In genomic region chr3:122476656-122477055, GRCm38 (mm10) we compare ENCODE assay signal across 19 mouse cellular contexts.
A peak's percentile ranks its signal among the peaks of the same experiment; 100 is the strongest.
DNase-seq lines count a peak whose midpoint lies in the region; ATAC-seq and TF ChIP-seq lines count a peak whose summit lies in the region.
"Had no signal": no experiment of that assay in that cellular context is flagged by ENCODE, and none has a peak within 500 bp of the region (broad histone marks: within the 10 kb centered on the region; RNA-seq: fewer than 3 reads in every experiment).

No protein-coding gene starts in this region.

- H3K27me3 ChIP-seq in hindbrain, embryonic 10.5 days (ENCODE audit: insufficient read depth, poor library complexity, severe bottlenecking): no peaks in the 10 kb centered on the region
- no peaks in the 10 kb centered on the region for H3K27me3 ChIP-seq in hindbrain, embryonic 14.5 days (ENCODE audit: control insufficient read depth, insufficient read depth, low read length)
- no peaks in the 10 kb centered on the region for H3K27me3 ChIP-seq in forebrain, embryonic 11.5 days (ENCODE audit: control insufficient read depth, insufficient read depth, low read length)
- H3K27me3 ChIP-seq in hindbrain, embryonic 15.5 days: no peaks in the 10 kb centered on the region
- no peaks in the 10 kb centered on the region for H3K27me3 ChIP-seq in midbrain, postnatal 0 days (ENCODE audit: insufficient read depth, low read length)
- H3K27me3 ChIP-seq in heart, embryonic 11.5 days (ENCODE audit: control insufficient read depth, insufficient read depth, low read length): peaks cover 53% of the 10 kb centered on the region
- H3K27me3 ChIP-seq: embryonic facial prominence, embryonic 15.5 days had no signal

- DNase-seq in hindbrain, embryonic 10.5 days (ENCODE audit: low spot score): no peak
- DNase-seq in hindbrain, embryonic 14.5 days (ENCODE audit: low spot score): no peak
- no peak for DNase-seq in forebrain, embryonic 11.5 days (ENCODE audit: low spot score)
- DNase-seq in midbrain, postnatal 0 days (ENCODE audit: low spot score): peak; percentile 61
- DNase-seq in heart, adult 8-10 months (ENCODE audit: low spot score): no peak
- no peak for DNase-seq in spleen, postnatal 36 days (ENCODE audit: low spot score in 2 of 2)
- DNase-seq: B cell, adult 2 months; cerebellum, adult 8-10 months; heart, adult 2 months; heart, postnatal 36 days; kidney, adult 8-10 months; liver, postnatal 0 days; retina, postnatal 1 day; thymus, adult 2 months had no signal

- no peak overlapping the region; the same call in 1 of the 2 replicates for H3K4me2 ChIP-seq in hindbrain, embryonic 14.5 days (replicated peaks)
- no peak overlapping the region for H3K4me2 ChIP-seq in forebrain, embryonic 11.5 days (ENCODE audit: low read depth, low read length, severe bottlenecking)
- H3K4me2 ChIP-seq in hindbrain, embryonic 15.5 days: no peak overlapping the region
- no peak overlapping the region for H3K4me2 ChIP-seq in midbrain, postnatal 0 days (ENCODE audit: low read depth, low read length, poor library complexity, severe bottlenecking)
- H3K4me2 ChIP-seq in heart, embryonic 11.5 days: no peak overlapping the region
- H3K4me2 ChIP-seq: embryonic facial prominence, embryonic 15.5 days had no signal

- no peak for TF ChIP-seq CTCF in midbrain, postnatal 0 days (IDR thresholded peaks at IDR 0.05)

- H3K27ac ChIP-seq in hindbrain, embryonic 10.5 days: peak overlapping the region; percentile 35; the same call in 1 of the 2 replicates
- no peak overlapping the region for H3K27ac ChIP-seq in hindbrain, embryonic 14.5 days
- H3K27ac ChIP-seq in forebrain, embryonic 11.5 days (ENCODE audit: low read depth, low read length): peak overlapping the region; percentile 37; the same call in 1 of the 2 replicates
- peak overlapping the region; percentile 52; the same call in 1 of the 2 replicates for H3K27ac ChIP-seq in hindbrain, embryonic 15.5 days (replicated peaks)
- H3K27ac ChIP-seq in midbrain, postnatal 0 days (ENCODE audit: low read depth, low read length): peak overlapping the region; percentile 65
- H3K27ac ChIP-seq in heart, embryonic 11.5 days (ENCODE audit: low read depth, low read length): no peak overlapping the region
- H3K27ac ChIP-seq: embryonic facial prominence, embryonic 15.5 days; heart, adult 2 months; macrophage had no signal

- H3K4me1 ChIP-seq in hindbrain, embryonic 10.5 days (replicated peaks): peaks cover 78% of the 10 kb centered on the region
- H3K4me1 ChIP-seq in hindbrain, embryonic 14.5 days (replicated peaks; ENCODE audit: control insufficient read depth, insufficient read depth, low read length): peaks cover 48% of the 10 kb centered on the region
- peaks cover 31% of the 10 kb centered on the region for H3K4me1 ChIP-seq in forebrain, embryonic 11.5 days (replicated peaks; ENCODE audit: control insufficient read depth, insufficient read depth, low read length)
- peaks cover 61% of the 10 kb centered on the region for H3K4me1 ChIP-seq in hindbrain, embryonic 15.5 days (replicated peaks)
- peaks cover 33% of the 10 kb centered on the region for H3K4me1 ChIP-seq in midbrain, postnatal 0 days (ENCODE audit: insufficient read depth, low read length)
- H3K4me1 ChIP-seq in heart, embryonic 11.5 days (ENCODE audit: control insufficient read depth, insufficient read depth, low read length): peaks cover 15% of the 10 kb centered on the region; the same call in 1 of the 2 replicates

- no peak overlapping the region for H3K4me3 ChIP-seq in hindbrain, embryonic 10.5 days
- H3K4me3 ChIP-seq in hindbrain, embryonic 14.5 days (replicated peaks; ENCODE audit: low read length): no peak overlapping the region
- H3K4me3 ChIP-seq in forebrain, embryonic 11.5 days (ENCODE audit: low read depth, low read length): no peak overlapping the region
- H3K4me3 ChIP-seq in hindbrain, embryonic 15.5 days: no peak overlapping the region
- no peak overlapping the region for H3K4me3 ChIP-seq in midbrain, postnatal 0 days (ENCODE audit: low read depth, low read length)
- H3K4me3 ChIP-seq in heart, embryonic 11.5 days (ENCODE audit: low read depth, low read length): no peak overlapping the region
- H3K4me3 ChIP-seq: embryonic facial prominence, embryonic 15.5 days; heart, adult 2 months had no signal

- no peak overlapping the region; the same call in 1 of the 2 replicates for H3K9ac ChIP-seq in hindbrain, embryonic 14.5 days
- no peak overlapping the region for H3K9ac ChIP-seq in forebrain, embryonic 11.5 days (ENCODE audit: low read length)
- no peak overlapping the region for H3K9ac ChIP-seq in hindbrain, embryonic 15.5 days
- H3K9ac ChIP-seq in midbrain, postnatal 0 days (replicated peaks; ENCODE audit: low read length, poor library complexity, severe bottlenecking): no peak overlapping the region
- no peak overlapping the region for H3K9ac ChIP-seq in heart, embryonic 11.5 days (ENCODE audit: low read depth, low read length)
- H3K9ac ChIP-seq: embryonic facial prominence, embryonic 15.5 days; liver, postnatal 0 days had no signal

- WGBS in hindbrain, embryonic 10.5 days: 62% methylated on average over 3 of the region's 3 CpGs
- WGBS in hindbrain, embryonic 14.5 days: 51% methylated on average over 3 of the region's 3 CpGs
- 40% methylated on average over 3 of the region's 3 CpGs for WGBS in forebrain, embryonic 11.5 days
- 49% methylated on average over 3 of the region's 3 CpGs for WGBS in hindbrain, embryonic 15.5 days
- WGBS in midbrain, postnatal 0 days: 32% methylated on average over 3 of the region's 3 CpGs
- WGBS in heart, embryonic 11.5 days (ENCODE audit: insufficient replicate concordance): 70% methylated on average over 3 of the region's 3 CpGs

- no peak for ATAC-seq in hindbrain, embryonic 14.5 days (ENCODE audit: low FRiP score)
- ATAC-seq in forebrain, embryonic 11.5 days (replicated peaks; ENCODE audit: low FRiP score): peak; percentile 34; the same call in 1 of the 2 replicates
- ATAC-seq in hindbrain, embryonic 15.5 days (ENCODE audit: low FRiP score, low read depth): peak; percentile 32; the same call in 1 of the 2 replicates
- 0 out of 2 replicates have a peak, but pooled peaks have one; percentile 5 for ATAC-seq in midbrain, postnatal 0 days (ENCODE audit: low FRiP score)
- no peak for ATAC-seq in heart, embryonic 11.5 days (replicated peaks; ENCODE audit: insufficient number of reproducible peaks, low FRiP score, low TSS enrichment)
- ATAC-seq: liver, postnatal 0 days had no signal

- no peaks in the 10 kb centered on the region for H3K36me3 ChIP-seq in hindbrain, embryonic 10.5 days
- no peaks in the 10 kb centered on the region for H3K36me3 ChIP-seq in hindbrain, embryonic 14.5 days (replicated peaks; ENCODE audit: control insufficient read depth, insufficient read depth)
- no peaks in the 10 kb centered on the region for H3K36me3 ChIP-seq in forebrain, embryonic 11.5 days (ENCODE audit: control insufficient read depth, insufficient read depth, low read length)
- no peaks in the 10 kb centered on the region for H3K36me3 ChIP-seq in hindbrain, embryonic 15.5 days
- H3K36me3 ChIP-seq in midbrain, postnatal 0 days (ENCODE audit: insufficient read depth, low read length): no peaks in the 10 kb centered on the region
- H3K36me3 ChIP-seq in heart, embryonic 11.5 days (ENCODE audit: control insufficient read depth, insufficient read depth, low read length): no peaks in the 10 kb centered on the region
- H3K36me3 ChIP-seq: embryonic facial prominence, embryonic 15.5 days; G1E had no signal

- no peaks in the 10 kb centered on the region for H3K9me3 ChIP-seq in hindbrain, embryonic 10.5 days
- H3K9me3 ChIP-seq in hindbrain, embryonic 14.5 days (ENCODE audit: control insufficient read depth, low read length): no peaks in the 10 kb centered on the region
- H3K9me3 ChIP-seq in forebrain, embryonic 11.5 days (ENCODE audit: control insufficient read depth, low read length): no peaks in the 10 kb centered on the region
- no peaks in the 10 kb centered on the region for H3K9me3 ChIP-seq in hindbrain, embryonic 15.5 days
- H3K9me3 ChIP-seq in midbrain, postnatal 0 days (ENCODE audit: low read length): no peaks in the 10 kb centered on the region
- H3K9me3 ChIP-seq in heart, embryonic 11.5 days (replicated peaks; ENCODE audit: control insufficient read depth, low read length): no peaks in the 10 kb centered on the region
- H3K9me3 ChIP-seq: embryonic facial prominence, embryonic 15.5 days; G1E had no signal

Comparison
In these comparisons a context has a peak if more than half of its experiments do, and no peak if none do; other contexts are left out.
1. H3K27ac ChIP-seq: peak in hindbrain, embryonic 10.5 days (single experiment), forebrain, embryonic 11.5 days (single experiment), hindbrain, embryonic 15.5 days (single experiment) and midbrain, postnatal 0 days (single experiment); none in hindbrain, embryonic 14.5 days (single experiment) and heart, embryonic 11.5 days (single experiment).
2. ATAC-seq: peak in forebrain, embryonic 11.5 days (single experiment), hindbrain, embryonic 15.5 days (single experiment) and midbrain, postnatal 0 days (single experiment); none in hindbrain, embryonic 14.5 days (single experiment) and heart, embryonic 11.5 days (single experiment).